Mouse (Mus musculus) embryo, embryonic 9.5 days (tissue): ENCODE data around the gene Cxcr5.

ENCODE experiments used
- DNase-seq: peaks from one replicate; pipeline ENCODE4 v3.0.0-alpha.2; 2017; ENCODE audit errors: extremely low spot score

Cxcr5 gene

DNA sequence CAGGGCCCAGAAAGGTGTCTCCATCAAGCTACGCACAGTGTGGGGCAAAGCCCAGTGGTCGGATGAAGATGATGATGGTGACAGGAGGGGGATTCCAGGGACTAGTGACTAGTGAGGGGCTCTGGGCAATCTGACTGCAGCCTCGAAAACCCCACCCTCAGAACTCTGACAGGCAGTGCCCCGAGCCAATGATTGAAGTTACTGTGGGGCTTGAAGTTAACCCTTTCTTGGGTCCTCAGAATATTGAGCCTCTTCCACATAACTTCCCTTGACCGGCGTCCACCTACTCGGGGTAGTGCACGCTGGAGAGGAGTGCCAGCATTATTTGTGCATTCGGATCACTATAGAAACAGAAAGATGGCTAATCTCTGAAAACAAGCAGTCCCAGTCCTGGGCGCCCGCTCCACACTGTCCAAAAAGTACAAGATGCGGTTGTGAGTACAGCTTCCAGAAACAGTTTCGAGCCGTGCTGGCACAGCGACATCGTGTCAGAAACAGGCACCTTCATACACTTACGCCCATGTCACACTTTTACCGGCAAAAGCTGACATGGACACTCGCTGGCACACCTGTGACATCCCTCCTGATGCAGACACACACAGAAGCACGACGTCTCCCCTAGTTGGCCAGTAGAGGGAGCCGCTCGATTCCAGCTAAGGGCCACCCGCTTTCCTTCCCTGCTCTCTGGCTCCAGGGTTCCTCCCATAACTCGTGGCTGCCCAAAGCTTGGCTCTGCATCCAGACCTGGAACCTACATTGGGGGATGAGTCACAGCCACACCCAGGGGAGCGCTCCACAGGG lies 81.8 kb downstream of the Cxcr5 start:
- DNase-seq = peak; percentile 89

DNA sequence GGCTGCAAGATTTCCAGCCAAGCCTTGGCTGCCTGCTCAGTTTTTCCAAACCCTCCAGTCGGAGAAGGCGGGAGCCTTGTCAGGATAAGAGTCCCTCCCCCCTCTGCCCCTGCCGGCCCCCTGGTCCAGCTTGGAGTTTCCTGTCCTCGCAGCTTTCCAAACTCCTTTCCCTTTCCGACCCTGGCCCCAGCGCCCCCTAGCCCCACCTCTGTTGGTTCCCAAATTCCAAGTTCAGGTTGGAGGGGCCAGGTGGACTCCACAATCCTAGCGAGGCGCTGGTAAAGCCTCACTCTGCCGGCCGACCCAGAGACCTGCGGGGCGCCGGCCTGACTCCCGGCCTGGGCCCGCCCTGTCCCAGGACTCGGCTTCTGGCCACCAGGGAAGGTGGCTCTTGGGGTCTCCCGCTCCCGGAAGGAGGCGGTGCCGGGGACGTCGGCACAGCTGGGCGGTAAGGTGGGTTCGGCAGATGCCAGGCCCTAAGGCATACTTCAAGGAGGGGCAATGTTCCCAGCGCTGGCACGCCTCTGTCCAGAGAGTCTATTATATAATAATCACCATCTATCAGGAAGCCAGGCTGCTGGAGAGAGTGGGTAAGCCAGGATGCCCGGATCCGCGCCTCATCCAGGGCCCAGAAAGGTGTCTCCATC lies 82.6 kb downstream of the Cxcr5 start:
- DNase-seq = no peak

DNA sequence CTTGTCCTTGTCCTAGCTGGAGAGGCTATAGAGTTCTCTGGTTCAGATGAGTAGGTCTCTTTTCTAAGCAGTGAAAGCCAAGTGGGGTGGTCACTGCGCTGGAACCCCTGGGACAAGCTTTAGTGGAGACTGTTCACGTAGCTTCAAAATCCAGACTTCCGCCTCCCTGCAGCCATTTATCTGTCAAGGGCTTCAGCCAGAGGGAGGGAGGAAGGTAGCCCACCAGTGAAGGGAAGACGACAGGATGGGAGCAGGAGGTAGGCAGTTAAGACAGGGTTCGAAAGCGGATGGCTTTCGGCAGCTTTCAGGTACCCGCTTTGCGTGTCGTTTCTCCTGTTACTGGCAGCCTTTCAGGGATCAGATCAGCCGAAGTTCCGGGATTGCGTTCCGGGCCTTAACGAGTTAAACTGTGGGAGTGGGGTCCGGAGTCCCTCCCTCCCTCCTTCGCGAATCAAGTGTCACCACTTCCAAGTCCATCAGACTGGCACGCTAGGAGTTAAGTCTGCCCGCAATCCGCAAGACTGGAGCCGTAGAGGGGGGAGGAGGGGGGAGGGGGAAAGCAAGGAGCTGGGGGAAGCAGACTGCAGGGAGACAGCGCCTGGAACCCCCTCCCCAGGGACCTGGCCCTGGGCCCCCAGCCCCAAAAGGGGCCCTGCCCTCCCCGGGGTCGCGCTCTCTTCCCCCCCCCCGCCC lies 83.3 kb downstream of the Cxcr5 start:
- peak; percentile 94 for DNase-seq

DNA sequence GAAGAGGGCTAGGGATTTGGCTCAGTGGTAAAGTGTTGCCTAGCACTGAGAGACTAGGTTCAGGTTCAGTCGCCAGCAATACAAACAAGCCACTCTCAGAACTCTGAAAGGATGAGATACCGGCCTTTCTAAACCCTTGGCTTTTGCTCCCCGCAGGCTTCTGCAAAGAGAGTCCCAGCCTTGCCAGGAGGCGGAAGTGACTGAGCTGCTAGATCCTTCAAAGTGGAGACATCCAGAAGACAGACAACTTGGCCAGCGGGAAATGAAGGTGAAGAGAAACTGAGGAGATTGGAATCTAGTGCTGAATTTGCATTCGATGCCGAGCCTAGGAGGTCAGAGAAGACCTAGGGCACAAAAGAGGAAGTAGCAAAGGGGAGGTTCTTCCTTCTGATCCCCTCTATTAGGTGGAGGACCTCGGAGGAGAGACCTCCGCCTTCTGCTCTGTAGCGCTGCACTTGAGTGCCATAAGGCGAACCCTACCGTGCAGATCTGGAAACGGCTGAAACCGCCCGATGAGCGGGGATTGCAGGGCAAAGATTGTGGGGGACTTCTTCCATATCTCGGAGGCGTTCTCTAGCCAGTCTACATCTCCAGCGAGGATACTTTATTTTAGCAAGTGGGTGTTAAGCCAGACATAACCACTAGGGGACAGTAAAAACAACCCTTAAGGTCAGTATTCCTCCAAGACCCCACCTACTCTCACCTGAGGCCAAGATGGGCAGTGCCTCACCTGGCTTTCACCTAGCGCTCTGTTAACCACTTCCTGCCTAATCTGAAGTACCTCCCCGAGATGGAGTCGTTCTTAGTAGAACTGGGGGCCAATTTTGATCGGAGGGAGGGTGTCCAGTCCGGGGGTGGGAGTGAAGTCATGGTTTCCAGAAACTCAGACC lies 84.1 kb downstream of the Cxcr5 start:
- DNase-seq = no peak

DNA sequence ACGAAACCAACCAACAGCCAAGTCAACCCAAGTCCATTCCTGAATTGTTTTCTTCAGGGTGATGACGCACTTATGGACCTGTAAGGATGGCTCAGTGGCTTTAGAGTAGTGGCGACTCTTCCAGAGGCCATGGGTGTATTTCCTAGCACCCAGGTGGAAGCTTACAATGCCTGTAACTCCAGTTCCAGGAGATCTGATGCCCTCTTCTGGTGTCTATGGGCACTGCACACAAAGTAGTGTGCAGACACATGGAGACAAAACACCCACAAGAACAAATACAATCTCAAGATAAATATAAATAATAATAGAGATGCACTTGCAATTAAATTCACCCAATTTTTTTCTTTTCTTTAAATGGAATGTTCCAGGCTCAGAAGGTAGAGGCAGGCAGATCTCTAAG lies 85.7 kb downstream of the Cxcr5 start:
- no peak for DNase-seq

DNA sequence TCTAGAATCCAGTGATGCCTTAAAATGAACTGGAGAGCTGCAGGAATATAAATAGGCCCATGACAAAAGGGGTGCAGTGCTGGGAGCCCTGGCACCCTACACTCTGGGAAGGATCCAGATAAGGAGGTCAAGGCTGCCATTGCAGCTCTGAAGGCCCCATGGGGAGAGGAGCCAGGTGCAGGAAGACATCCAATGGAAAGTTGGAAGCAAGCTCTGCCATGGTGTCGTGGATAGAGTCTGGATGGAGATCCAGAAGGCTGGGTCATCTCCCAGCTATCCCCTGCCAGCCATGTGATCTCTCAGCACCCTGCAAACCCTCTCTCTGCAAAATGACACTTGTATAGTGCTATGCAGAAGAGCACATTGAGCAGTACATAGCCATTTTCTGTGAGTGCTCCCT lies 87.3 kb downstream of the Cxcr5 start:
- DNase-seq = no peak

DNA sequence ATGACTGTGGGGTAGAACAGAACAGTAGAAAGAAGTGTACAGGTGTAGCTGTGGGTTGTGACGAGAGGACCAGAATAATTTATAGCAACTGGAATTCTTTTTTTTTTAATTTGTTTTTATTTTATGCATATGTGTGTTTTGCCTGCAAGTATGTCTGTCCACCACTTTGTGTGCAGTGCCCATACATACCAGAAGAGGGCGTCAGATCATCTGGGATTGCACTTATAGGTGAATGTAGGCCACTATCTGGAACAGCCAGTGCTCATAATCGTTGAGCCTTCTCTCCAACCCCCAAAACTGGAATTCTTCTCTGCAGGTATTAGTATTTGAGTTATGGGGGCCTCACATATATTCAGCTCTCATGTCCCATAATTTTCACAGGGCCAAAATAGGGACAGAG lies 88.5 kb downstream of the Cxcr5 start:
- no peak for DNase-seq

DNA sequence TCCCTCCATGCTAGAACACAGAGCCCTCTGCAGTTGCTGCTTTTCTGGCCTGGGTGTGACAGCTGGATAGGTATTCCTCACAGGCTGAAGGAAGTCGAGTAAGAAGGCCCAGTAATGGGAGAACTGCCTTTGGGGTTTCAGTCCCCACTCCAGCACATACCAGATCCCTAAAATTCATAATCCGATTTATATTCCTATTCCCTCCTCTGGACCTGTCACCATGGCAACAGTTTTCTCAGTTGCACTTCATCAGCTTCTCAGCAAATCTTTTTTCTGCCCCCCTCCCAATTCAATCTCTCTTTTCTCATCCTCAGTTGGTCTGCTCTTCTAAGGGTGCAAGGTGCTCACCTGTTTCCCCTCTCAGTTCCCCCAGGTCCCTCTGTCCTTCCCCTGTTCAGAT lies 92.9 kb downstream of the Cxcr5 start:
- no peak for DNase-seq

DNA sequence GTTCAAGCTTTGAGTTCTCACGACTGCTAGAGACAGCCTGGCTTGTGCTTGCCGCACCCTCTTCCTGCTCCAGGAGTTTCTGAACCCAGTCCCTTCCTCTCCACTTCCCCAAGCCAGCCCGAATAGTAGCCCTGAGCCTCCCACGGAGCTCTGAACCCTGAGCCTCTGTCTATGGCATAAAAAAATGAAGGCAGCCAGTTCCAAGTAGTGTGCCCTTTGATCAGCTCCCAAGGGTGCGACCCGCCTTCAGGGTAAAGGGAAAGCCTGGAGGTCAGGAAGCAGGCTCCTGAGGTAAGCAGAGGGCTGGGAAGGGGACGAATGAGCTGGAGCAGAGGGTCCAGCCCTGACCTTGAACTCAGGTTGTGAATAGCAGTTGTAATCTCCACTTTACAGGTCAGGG lies 93.5 kb downstream of the Cxcr5 start:
- DNase-seq = no peak

DNA sequence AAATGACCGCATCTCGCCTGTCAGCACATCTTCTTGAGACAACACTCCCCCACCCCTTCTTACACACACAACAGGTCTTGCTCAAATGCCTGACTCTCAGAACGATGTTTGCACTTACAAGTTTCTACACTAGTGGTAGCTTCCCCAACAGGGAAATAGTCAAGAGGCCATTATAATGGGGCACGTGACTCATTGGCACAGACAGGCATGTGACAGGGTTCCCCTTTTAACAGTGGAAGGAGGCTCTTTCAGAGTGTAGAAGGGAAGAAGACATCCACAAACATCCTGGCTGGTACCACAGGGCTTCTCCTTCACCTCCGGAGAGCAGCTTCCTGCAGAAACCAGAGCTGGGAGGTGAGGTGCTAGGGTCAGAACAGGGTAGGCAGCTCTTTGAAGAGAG lies 99.7 kb downstream of the Cxcr5 start:
- no peak for DNase-seq
